Mouse (Mus musculus) Patski (cell line): ENCODE data around the gene Specc1. TPM values are rescaled to one million over a fixed set of nuclear protein-coding genes. Genes with fewer than 3 reads are reported as not detected.

ENCODE experiments used
- ATAC-seq: fragments of 100-300 bp; one replicate; pipeline ENCODE4 v1.8.0; 2021
- CTCF ChIA-PET: fragments of 350-600 bp; sonication (Branson Sonifier 250); formaldehyde crosslinking; loops from one replicate; lab custom pipeline; 2022; ENCODE audit warnings: inconsistent platforms; lab: Charles Lee
- POLR2A ChIA-PET: fragments of 350-600 bp; sonication (Branson Sonifier 250); formaldehyde crosslinking; loops from one replicate; lab custom pipeline; 2022; ENCODE audit warnings: antibody characterized with exemption, inconsistent platforms; lab: Charles Lee
- DNase-seq: peaks from one replicate; pipeline ENCODE4 v3.0.0-alpha.2; 2011; ENCODE audit warnings: low read depth, low spot score
- H3K27me3 ChIP-seq: fragments of 371-371 bp; one replicate; pipeline ENCODE4 v1.5.1; 2021
- CTCF ChIP-seq: fragments of 100-300 bp; IDR thresholded peaks from one replicate; pipeline ENCODE4 v1.5.1; 2021
- in situ Hi-C: fragments of 300-500 bp; cut with MboI; formaldehyde crosslinking; loops from 3 replicates; pipeline ENCODE4 v1.11.1; 2018; ENCODE audit warnings: low pct_unique_long_range_greater_than_20kb, mixed read lengths
- polyA plus RNA-seq: library from polyadenylated mRNA; unstranded; gene quantifications from one replicate; pipeline ENCODE4 v1.2.3, GENCODE M21; 2021

Specc1 gene
- polyA plus RNA-seq, 1 experiment from 2014 or later, result 27.8 TPM

- ATAC-seq, result no peak
- no peak for DNase-seq
- CTCF ChIA-PET, result no interaction called here
- no peak for TF ChIP-seq CTCF
- no peaks in the 10 kb centered on the region for H3K27me3 ChIP-seq
- in situ Hi-C loops, result no loop called here
- POLR2A ChIA-PET, result interaction anchor here (0.7 kb wide), 1 partner anchor 58 kb away, joined by 3 read pairs; no protein-coding TSS in a partner anchor
Observed at GRCm38 (mm10) chr11:62064565-62064964, 108.0 kb downstream of the Specc1 start.

GRCm38 (mm10) chr11:62065655-62066054 is 109.1 kb downstream of the Specc1 start:
- in situ Hi-C loops, result no loop called here
- DNase-seq (no peak), ATAC-seq (no peak)
- no peak for TF ChIP-seq CTCF
- POLR2A ChIA-PET, result no interaction called here
- H3K27me3 ChIP-seq, result no peaks in the 10 kb centered on the region
- CTCF ChIA-PET, result no interaction called here

GRCm38 (mm10) chr11:62069554-62069953 is 113.0 kb downstream of the Specc1 start:
- no peak for TF ChIP-seq CTCF
- no peak for DNase-seq
- H3K27me3 ChIP-seq, result no peaks in the 10 kb centered on the region
- POLR2A ChIA-PET, result no interaction called here
- CTCF ChIA-PET, result no interaction called here
- in situ Hi-C loops, result no loop called here
- no peak for ATAC-seq

GRCm38 (mm10) chr11:62070206-62070605 is 113.6 kb downstream of the Specc1 start:
- POLR2A ChIA-PET, result no interaction called here
- DNase-seq (no peak), ATAC-seq (no peak)
- TF ChIP-seq CTCF, result no peak
- in situ Hi-C loops, result no loop called here
- H3K27me3 ChIP-seq, result no peaks in the 10 kb centered on the region
- CTCF ChIA-PET, result no interaction called here

GRCm38 (mm10) chr11:62072406-62072805 is 115.8 kb downstream of the Specc1 start:
- in situ Hi-C loops, result no loop called here
- ChIA-PET CTCF (no interaction called here), POLR2A (no interaction called here)
- ATAC-seq (no peak), DNase-seq (no peak)
- no peaks in the 10 kb centered on the region for H3K27me3 ChIP-seq
- TF ChIP-seq CTCF, result no peak

- CTCF ChIA-PET, result no interaction called here
- TF ChIP-seq CTCF, result no peak
- ATAC-seq, result no peak
- in situ Hi-C loops, result no loop called here
- no peaks in the 10 kb centered on the region for H3K27me3 ChIP-seq
- DNase-seq, result no peak
- POLR2A ChIA-PET, result no interaction called here
Observed at GRCm38 (mm10) chr11:62073575-62074140, 117.1 kb downstream of the Specc1 start.

- CTCF ChIA-PET, result no interaction called here
- no peaks in the 10 kb centered on the region for H3K27me3 ChIP-seq
- in situ Hi-C loops, result no loop called here
- no peak for ATAC-seq
- TF ChIP-seq CTCF, result no peak
- POLR2A ChIA-PET, result no interaction called here
- DNase-seq, result no peak
Observed at GRCm38 (mm10) chr11:62074578-62074977, 118.0 kb downstream of the Specc1 start.

- CTCF ChIA-PET, result no interaction called here
- H3K27me3 ChIP-seq, result no peaks in the 10 kb centered on the region
- DNase-seq (no peak), ATAC-seq (no peak)
- in situ Hi-C loops, result no loop called here
- TF ChIP-seq CTCF, result no peak
- POLR2A ChIA-PET, result interaction anchor here (0.5 kb wide), 2 partner anchors 32 to 477 kb away, joined by 3 to 5 read pairs; no protein-coding TSS in a partner anchor
Observed at GRCm38 (mm10) chr11:62075071-62075470, 118.5 kb downstream of the Specc1 start.

- no peak for ATAC-seq
- ChIA-PET CTCF (no interaction called here), POLR2A (interaction anchor here (0.5 kb wide), 2 partner anchors 32 to 476 kb away, joined by 3 to 5 read pairs; no protein-coding TSS in a partner anchor)
- no peak for DNase-seq
- TF ChIP-seq CTCF, result no peak
- in situ Hi-C loops, result no loop called here
- H3K27me3 ChIP-seq, result no peaks in the 10 kb centered on the region
Observed at GRCm38 (mm10) chr11:62075551-62075950, 119.0 kb downstream of the Specc1 start.

GRCm38 (mm10) chr11:62076345-62077156 is 120.0 kb downstream of the Specc1 start:
- TF ChIP-seq CTCF, result no peak
- no peaks in the 10 kb centered on the region for H3K27me3 ChIP-seq
- CTCF ChIA-PET, result interaction anchor here (0.9 to 1.5 kb wide), 2 partner anchors 10 to 29 kb away, joined by 3 to 4 read pairs; no protein-coding TSS in a partner anchor
- ATAC-seq (peak; percentile 98), DNase-seq (peak; percentile 91)
- in situ Hi-C loops, result no loop called here
- POLR2A ChIA-PET, result no interaction called here

GRCm38 (mm10) chr11:62077157-62077865 is 120.7 kb downstream of the Specc1 start:
- in situ Hi-C loops, result no loop called here
- DNase-seq, result no peak
- CTCF ChIA-PET, result interaction anchor here (0.7 to 1.5 kb wide), 3 partner anchors 10 to 41 kb away, joined by 3 to 4 read pairs (median 3); no protein-coding TSS in a partner anchor
- peak; percentile 33 for ATAC-seq
- TF ChIP-seq CTCF, result no peak
- POLR2A ChIA-PET, result no interaction called here
- H3K27me3 ChIP-seq, result no peaks in the 10 kb centered on the region
